Mouse (Mus musculus) erythroid progenitor cell, adult 5-6 weeks (primary cell): ENCODE results near the gene Ascl5. TPM values are rescaled to one million over a fixed set of nuclear protein-coding genes. Genes with fewer than 3 reads are reported as not detected.

Source experiments
- ATAC-seq: replicated peaks from 2 replicates; pipeline ENCODE4 v1.8.0; 2016; ENCODE audit warnings: moderate number of reproducible peaks, mild to moderate bottlenecking, moderate TSS enrichment, inconsistent platforms; ENCODE audit not compliant: poor library complexity, low FRiP score, severe bottlenecking
- total RNA-seq, 2 experiments: library from RNA; stranded (forward) in 1 of 2; stranded (reverse) in 1 of 2; fragments of 150-400 nt in 1 of 2; fragments of 186-747, 209-891 nt in 1 of 2; gene quantifications; 2 replicates each; pipeline versions ENCODE4 v1.2.3 to v1.2.4; 2015 to 2017; ENCODE audit warnings: low replicate concordance in 2 of 2

The Ascl5 gene
- total RNA-seq, 2 experiments from 2014 or later = not detected

- 0 out of 2 replicates have a peak, but pooled peaks have one; percentile 56 for ATAC-seq
These were observed 3.2 kb upstream of the Ascl5 start for GRCm38 (mm10) chr1:136047432-136047831.

GRCm38 (mm10) chr1:136047894-136048293 is 2.7 kb upstream of the Ascl5 start:
- ATAC-seq = no peak

DNA sequence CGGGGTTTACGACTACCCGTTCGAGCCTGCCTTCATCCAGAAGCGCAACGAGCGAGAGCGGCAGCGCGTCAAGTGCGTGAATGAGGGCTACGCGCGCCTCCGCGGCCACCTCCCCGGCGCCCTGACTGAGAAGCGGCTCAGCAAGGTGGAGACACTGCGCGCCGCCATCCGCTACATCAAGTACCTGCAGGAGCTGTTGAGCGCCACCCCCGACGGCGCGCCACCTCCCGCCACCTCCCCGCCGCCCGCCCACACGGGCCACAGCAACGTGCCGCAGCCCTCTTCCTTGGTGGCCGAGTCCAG is 360 bp downstream of the Ascl5 start:
- ATAC-seq = no peak

- no peak for ATAC-seq
These were observed 861 bp downstream of the Ascl5 start for GRCm38 (mm10) chr1:136051465-136051864.

DNA sequence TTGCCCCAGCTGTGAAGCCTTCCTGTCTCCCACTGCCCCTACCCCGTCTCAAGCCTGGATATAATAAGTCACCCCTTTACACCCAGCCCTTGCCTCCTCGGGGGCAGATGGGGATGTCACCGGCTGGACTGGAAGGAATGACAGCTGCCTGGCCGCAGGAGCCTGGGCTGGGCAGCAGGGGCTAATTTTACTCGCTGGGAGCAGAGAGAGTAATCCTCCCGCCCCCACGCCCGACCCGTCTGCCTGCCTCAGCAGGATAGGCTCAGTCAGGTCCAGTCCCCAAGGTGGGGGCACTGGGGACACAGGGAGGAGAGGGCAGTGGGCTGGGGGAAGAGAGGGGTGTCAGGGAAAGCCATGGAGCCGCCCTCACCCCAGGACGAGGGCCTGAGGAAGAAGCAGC is 1.9 kb downstream of the Ascl5 start, which contains the start of gene Cacna1s:
Gene Cacna1s (plus strand): TSS at position 204 of the 400 bp plus-strand sequence.
- ATAC-seq = no peak

GRCm38 (mm10) chr1:136055771-136056170 is 5.2 kb downstream of the Ascl5 start:
- ATAC-seq = no peak

DNA sequence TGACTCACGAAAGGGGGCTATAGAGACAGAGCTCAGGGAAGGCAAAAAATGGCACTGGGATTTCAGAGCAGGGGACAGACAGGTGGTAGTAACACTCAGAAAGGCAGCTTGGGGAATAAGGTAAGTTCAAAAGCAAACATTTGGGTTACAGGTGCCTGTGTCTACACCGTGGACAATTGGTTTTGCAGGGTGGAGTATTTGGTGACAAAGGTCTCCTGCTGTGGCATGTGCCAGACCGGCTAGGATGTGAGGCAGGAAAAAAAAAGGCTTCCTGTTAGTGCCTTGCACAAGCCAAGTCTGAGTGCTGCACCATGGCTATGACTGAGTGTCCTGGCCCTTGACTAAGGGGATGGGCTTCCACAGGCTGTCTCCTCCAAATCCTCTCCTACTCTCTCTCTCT is 8.0 kb downstream of the Ascl5 start:
- ATAC-seq = no peak

DNA sequence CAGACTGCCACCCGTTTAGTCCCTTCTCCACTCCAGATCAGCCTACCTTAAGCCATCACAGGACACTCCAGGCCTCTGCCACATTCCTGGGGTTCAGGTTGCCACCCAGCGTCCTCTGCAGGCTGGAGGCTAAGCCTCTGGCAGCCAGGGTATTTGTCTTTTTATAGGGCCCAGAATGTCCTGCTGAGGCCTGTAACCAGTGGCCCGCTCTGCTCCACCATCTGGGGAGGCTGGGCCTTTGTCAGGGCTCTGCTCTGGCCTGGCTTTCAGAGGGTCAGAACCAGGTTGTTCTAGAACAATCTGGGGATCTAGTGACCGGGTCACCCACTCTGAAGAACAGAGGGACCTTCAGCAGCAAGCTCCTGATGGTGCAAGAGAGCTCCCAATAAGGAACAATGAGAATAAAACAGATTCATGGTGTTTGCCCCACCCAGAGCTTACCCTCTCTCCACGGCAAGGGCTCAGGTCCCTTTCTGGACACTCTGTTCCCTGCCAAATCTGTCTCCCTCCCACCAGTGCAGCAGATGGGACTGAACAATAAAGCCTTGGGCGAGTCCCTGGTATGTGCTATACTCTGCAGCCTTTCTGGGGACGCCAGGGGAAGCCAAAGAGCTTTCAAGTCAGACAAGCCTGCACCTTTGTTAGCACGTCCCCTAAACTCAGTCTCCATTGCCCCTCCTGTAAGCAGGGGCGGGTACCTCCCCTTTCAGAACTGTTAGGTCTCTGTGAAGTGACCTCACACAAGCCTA is 10.6 kb downstream of the Ascl5 start:
- no peak for ATAC-seq

DNA sequence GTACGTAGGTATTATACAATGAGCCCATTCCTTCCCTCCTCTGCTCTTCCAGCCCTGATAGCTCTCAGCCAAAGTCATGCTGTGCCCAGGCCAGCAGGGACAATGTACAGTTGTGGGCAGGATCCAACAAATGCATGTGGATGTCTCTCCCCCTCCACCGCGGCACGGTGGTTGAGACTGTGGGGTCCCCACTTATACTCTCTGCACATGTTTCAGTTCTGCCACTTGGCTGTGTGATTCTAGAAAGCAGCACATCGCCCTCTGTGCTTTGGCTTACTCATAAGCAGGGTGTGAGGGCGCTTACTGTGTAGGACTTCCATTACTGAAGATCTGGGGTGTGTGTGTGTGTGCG is 11.2 kb downstream of the Ascl5 start:
- ATAC-seq = no peak

GRCm38 (mm10) chr1:136063991-136064390 is 13.4 kb downstream of the Ascl5 start:
- ATAC-seq = no peak

DNA sequence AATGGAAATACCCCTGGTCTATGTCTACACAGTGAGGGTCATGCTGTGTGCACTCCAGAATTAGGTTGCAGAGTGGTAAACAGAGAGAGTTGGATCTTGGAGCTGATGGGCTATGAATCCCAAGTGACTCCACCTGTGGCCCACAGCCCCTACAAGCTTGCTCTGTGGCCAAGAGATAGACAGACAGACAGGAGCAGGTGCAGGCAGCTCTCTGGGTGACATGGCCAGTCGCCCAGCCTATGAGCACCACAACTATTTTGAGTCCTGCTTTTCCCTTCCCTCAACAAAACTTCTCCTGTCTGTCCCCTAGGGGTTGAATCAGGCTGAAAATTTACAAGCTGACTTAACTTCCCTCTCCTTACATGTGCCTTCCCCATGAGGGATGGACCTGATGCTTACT is 16.0 kb downstream of the Ascl5 start:
- ATAC-seq = no peak

DNA sequence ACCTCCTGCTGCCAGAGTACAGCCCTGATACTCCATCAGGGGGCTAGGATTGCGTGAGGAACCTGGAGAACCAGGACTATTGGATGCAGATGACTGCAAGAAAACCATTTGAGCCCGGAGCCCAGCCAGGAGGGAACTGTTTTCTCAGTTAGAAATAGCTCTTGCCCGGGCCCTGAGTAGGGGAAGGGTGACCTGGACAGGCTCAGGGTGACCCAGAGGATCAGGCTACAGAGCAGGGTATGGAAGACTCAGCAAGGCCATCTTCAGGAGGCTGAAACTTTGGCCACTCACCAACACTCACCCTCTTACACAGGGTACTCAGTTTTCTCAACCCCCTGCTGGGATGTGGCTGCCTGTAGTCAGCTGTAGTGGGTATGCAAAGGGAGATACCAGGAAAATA is 17.0 kb downstream of the Ascl5 start:
- no peak for ATAC-seq

- ATAC-seq = peak; percentile 59; the same call in 1 of the 2 replicates
These were observed 25.5 kb downstream of the Ascl5 start for GRCm38 (mm10) chr1:136076086-136076485.

DNA sequence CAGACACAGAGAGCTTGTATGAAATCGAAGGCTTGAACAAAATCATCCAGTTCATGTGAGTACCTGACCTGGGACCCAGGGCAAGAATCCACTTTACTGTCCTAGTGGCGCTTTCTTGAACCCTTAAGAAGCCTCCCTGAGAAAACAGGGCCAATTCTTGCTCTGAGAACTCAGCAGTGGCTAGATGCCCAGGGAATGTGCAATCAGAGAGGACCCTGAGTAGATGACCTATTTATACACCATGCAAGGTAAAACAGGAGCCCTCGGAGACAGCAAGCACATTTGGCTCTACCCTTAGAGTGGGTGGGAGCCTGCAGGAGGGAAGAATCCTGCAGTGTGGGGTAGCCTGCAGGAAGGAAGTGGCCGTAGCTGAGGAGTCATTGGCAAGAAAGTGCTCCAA is 27.1 kb downstream of the Ascl5 start:
- ATAC-seq = no peak

DNA sequence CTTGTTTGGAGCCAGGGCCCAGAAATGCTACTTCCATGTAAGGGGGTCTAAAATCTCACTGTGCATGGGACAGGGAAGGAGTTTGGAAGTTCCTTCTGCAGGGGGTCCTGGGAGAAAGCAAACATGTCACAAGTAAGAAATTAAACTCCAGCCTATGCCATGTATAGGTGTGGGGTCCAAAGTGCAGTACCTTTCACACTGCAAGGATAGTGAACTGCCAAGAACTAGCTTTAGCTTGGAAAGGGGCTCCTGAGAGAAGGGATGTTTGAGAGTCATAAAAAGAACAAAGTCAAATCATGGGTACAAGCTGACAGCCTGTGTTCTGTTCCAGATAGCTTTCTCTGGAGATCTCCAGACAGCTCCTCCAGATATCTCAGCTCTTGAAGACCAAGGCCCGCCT is 30.6 kb downstream of the Ascl5 start:
- ATAC-seq = no peak

DNA sequence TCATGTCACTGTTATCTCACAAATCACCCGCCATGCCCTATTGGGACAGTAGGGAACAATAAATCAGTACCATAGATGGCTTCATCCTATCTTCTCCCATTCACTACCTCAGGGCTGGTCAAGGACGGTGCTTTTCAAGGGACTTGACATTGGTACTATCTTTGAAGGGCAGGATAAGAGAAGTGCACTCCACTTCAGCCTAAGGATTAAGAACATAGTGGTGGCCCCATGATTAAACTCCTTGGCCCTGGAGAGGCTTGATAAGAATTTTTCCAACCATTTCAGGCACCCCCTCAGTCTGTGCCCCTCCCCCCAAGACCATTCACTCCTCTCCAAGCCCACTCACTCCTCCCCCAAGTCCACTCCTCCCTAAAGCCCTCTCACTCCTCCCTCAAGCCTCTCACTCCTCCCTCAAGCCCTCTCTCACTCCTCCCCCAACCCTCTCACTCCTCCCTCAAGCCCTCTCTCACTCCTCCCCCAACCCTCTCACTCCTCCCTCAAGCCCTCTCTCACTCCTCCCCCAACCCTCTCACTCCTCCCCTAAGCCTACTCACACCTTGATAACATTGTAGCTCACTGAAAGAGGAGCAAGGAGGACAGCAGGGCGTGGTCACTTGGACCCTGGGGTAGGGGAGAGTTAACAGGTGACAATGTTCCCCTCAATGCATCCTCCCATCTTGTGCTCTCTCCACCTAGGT is 35.5 kb downstream of the Ascl5 start:
- ATAC-seq = no peak

- ATAC-seq = no peak
These were observed 39.0 kb downstream of the Ascl5 start for GRCm38 (mm10) chr1:136089368-136090165.

DNA sequence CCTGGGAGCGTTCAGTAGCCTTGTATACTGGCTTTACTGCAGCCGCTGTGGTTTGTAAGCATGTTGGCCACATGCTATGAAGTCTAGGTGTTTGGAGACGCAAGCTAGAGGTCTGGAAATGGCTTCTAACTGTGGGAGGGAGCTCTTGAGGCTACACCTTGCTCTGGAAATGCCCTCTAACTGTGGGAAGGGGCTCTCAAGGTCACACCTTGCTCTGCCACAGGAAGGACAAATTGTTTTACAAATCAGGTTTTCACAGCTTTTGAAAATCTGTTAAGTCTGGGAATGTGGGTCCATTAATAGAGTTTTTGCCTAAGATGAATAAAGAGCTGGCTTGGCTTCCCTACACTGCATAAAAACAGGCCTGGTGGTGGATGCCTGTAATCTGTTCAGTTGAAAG is 43.1 kb downstream of the Ascl5 start:
- no peak for ATAC-seq

DNA sequence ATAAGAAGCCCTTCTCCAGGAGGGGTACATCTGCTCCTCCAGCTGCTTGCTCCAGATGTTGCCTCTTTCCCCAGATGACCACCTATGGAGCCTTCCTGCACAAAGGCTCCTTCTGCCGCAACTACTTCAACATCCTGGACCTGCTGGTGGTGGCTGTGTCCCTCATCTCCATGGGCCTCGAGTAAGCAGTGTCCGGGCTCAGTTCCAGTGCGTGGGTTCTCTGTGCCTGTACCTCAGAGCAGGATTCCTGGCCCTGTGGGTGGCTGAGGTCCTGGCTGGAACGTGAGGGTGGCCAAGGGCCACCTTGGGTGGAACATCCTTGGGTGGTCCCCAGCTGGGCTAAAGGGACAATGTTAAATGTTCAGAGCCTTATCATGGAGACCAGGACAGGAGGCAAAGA is 44.2 kb downstream of the Ascl5 start:
- ATAC-seq = no peak
